Mouse (Mus musculus) heart, adult 2 months (tissue): ENCODE results near the gene Gjd3.

Experiments used
- CTCF ChIP-seq: fragments of 200-600 bp; IDR thresholded peaks from 2 replicates; pipeline ENCODE4 v1.8.1; 2022; ENCODE audit warnings: antibody characterized with exemption, mild to moderate bottlenecking, moderate library complexity
- EP300 ChIP-seq: fragments of 200-500 bp; IDR thresholded peaks from 2 replicates; pipeline ENCODE4 v1.6.1; 2011; ENCODE audit warnings: low read depth, low read length, control low read depth; ENCODE audit not compliant: insufficient read depth
- POLR2A ChIP-seq: fragments of 200-500 bp; IDR thresholded peaks from 2 replicates; pipeline ENCODE4 v1.6.1; 2011; ENCODE audit warnings: mild to moderate bottlenecking, low read depth, low read length, control low read depth; ENCODE audit not compliant: insufficient read depth

GRCm38 (mm10) chr11:98982773-98983133 lies at the start of gene Gjd3:
- TF ChIP-seq POLR2A: no peak
- no peak for TF ChIP-seq CTCF
- no peak for TF ChIP-seq EP300
